Mouse (Mus musculus): ENCODE measurements around the gene Ulk2.
"Not testable (repeated sequence)": the region's sequence is repeated elsewhere in the genome, so short reads cannot be mapped to it uniquely, and the experiment has no call there.

DNA sequence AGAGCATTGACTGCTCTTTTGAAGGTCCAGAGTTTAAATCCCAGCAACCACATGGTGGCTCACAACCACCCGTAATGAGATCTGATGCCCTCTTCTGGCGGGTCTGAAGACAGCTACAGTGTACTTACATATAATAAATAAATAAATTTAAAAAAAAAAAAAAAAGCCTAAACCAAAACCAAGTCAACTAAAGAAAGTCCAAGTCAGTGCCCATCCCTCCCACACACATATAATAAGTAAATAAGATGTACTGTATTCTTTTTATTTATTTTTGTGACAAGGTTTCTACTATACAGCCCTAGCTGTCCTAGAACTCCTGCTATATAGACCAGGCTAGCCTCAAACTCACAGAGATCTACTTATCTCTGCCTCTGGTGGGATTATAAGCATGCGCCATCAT is 14.2 kb downstream of the Ulk2 start:
- not testable (repeated sequence) for TF ChIP-seq CTCF (IDR thresholded peaks at IDR 0.05; ENCODE audit: extremely low read depth, insufficient read length, insufficient replicate concordance, low read depth, low read length); POLR2A (IDR thresholded peaks at IDR 0.05; ENCODE audit: low read depth, low read length)
